Mouse (Mus musculus): ENCODE measurements at regions not wholly inside any gene's neighbourhood (a gene's known extent, or its start where the extent isn't known, plus 50 kb on each side); places are given as distances from the start of the nearest gene placed in this dataset.
"Not testable (repeated sequence)": the region's sequence is repeated elsewhere in the genome, so short reads cannot be mapped to it uniquely, and the experiment has no call there.

- no peak for DNase-seq (ENCODE audit: low read depth, low spot score)
These were observed 2009.5 kb upstream of the Pcdh17 start for GRCm38 (mm10) chr14:82433894-82434293.

GRCm38 (mm10) chr14:82448856-82449255, 1994.5 kb upstream of the Pcdh17 start:
- DNase-seq (ENCODE audit: low read depth, low spot score): not testable (repeated sequence)

- DNase-seq (ENCODE audit: low read depth, low spot score): no peak
These were observed 1989.9 kb upstream of the Pcdh17 start for GRCm38 (mm10) chr14:82453431-82453830.

DNA sequence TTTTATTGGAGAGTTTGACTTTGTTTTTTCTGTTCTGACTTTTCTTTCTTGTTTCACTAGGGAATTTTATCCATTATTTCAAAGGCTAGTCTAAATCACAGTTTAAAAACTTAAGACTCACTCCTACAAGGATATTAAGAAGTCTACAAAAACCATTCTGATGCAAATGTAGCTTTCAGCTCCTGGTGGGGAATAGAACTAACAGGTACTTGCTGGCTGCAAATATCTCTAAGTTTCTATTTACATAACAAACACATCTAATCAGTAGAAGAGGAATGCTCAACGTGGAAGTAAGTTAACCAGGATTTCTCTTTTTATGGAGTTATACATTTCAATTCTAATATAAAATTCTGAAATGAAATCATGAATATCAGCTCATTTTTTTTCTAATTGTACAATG, 1976.7 kb upstream of the Pcdh17 start:
- peak; percentile 61 for DNase-seq (ENCODE audit: low read depth, low spot score)
